Mouse (Mus musculus) E14TG2a.4 (cell line): ENCODE data around the gene Pdxk.
"Not testable (repeated sequence)": the region's sequence is repeated elsewhere in the genome, so short reads cannot be mapped to it uniquely, and the experiment has no call there.

ENCODE experiments used
- H3K27me3 ChIP-seq: 2 replicates; pipeline ENCODE4 v1.6.1; 2014; ENCODE audit warnings: low read length, control low read depth; ENCODE audit not compliant: insufficient read depth
- H3K36me3 ChIP-seq: 2 replicates; pipeline ENCODE4 v1.6.1; 2014; ENCODE audit warnings: low read length, control low read depth; ENCODE audit not compliant: insufficient read depth
- H3K4me1 ChIP-seq: replicated peaks from 2 replicates; pipeline ENCODE4 v1.6.1; 2014; ENCODE audit warnings: low read depth, low read length, control low read depth
- H3K4me3 ChIP-seq: replicated peaks from 2 replicates; pipeline ENCODE4 v1.5.1; 2014; ENCODE audit warnings: mild to moderate bottlenecking, low read length
- H3K9me3 ChIP-seq: 2 replicates; pipeline ENCODE4 v1.6.1; 2014; ENCODE audit warnings: low read length, control low read depth
- CTCF ChIP-seq: conservative IDR thresholded peaks from 2 replicates; pipeline ENCODE4 v1.5.1; 2014; ENCODE audit warnings: low read length
- NANOG ChIP-seq: IDR thresholded peaks from 2 replicates; pipeline ENCODE4 v1.6.1; 2014; ENCODE audit warnings: borderline replicate concordance, low read length, mixed read lengths
- POU5F1 ChIP-seq: IDR thresholded peaks from 2 replicates; pipeline ENCODE4 v1.6.1; 2014; ENCODE audit warnings: low read length, borderline replicate concordance

The Pdxk gene

GRCm38 (mm10) chr10:78418791-78419190 is 46.0 kb downstream of the Pdxk start:
- TF ChIP-seq POU5F1 (no peak), NANOG (no peak), CTCF (no peak)
- Histone ChIP-seq H3K27me3 (no peaks in the 10 kb centered on the region), H3K9me3 (no peaks in the 10 kb centered on the region), H3K4me3 (no peak overlapping the region), H3K4me1 (peaks cover 25% of the 10 kb centered on the region), H3K36me3 (no peaks in the 10 kb centered on the region)

GRCm38 (mm10) chr10:78417888-78418287 is 46.9 kb downstream of the Pdxk start:
- H3K4me1 ChIP-seq, result peaks cover 26% of the 10 kb centered on the region
- no peak overlapping the region for H3K4me3 ChIP-seq
- TF ChIP-seq CTCF (no peak), NANOG (no peak), POU5F1 (no peak)
- no peaks in the 10 kb centered on the region for H3K9me3 ChIP-seq
- H3K27me3 ChIP-seq, result no peaks in the 10 kb centered on the region
- H3K36me3 ChIP-seq, result no peaks in the 10 kb centered on the region

GRCm38 (mm10) chr10:78414936-78415335 is 49.8 kb downstream of the Pdxk start:
- Histone ChIP-seq H3K4me1 (peaks cover 41% of the 10 kb centered on the region), H3K36me3 (peaks cover 16% of the 10 kb centered on the region)
- not testable (repeated sequence) for H3K9me3 ChIP-seq, H3K27me3 ChIP-seq, H3K4me3 ChIP-seq

DNA sequence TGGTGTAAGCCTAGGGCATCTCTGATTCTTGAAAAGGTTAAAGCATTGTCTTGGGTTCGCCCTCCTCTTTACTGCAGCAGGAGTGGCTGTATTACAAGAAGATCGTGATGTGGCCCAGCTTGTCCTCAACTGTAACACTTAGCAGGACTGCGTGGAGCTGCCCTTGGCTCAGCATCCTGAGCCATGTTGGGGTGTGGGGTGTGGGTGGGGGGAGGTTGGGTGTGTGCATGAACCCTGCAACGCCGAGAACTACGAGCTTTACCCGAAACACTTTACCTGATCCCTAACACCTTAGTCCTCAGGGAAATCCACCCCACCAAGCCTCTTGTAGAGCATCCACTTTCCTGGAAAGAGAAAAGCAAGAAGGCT is 51.6 kb downstream of the Pdxk start:
- Histone ChIP-seq H3K9me3 (no peaks in the 10 kb centered on the region), H3K36me3 (peaks cover 34% of the 10 kb centered on the region), H3K4me1 (peaks cover 51% of the 10 kb centered on the region), H3K27me3 (no peaks in the 10 kb centered on the region), H3K4me3 (peak overlapping the region; percentile 97)
- TF ChIP-seq CTCF, result no peak
- TF ChIP-seq POU5F1, result no peak
- TF ChIP-seq NANOG, result no peak

GRCm38 (mm10) chr10:78412319-78413151 is 52.2 kb downstream of the Pdxk start, which contains the start of gene Rrp1:
Rrp1 (minus strand) TSS chr10:78413043.
- TF ChIP-seq POU5F1 (no peak), CTCF (peak; percentile 100), NANOG (no peak)
- no peaks in the 10 kb centered on the region for H3K27me3 ChIP-seq
- peaks cover 40% of the 10 kb centered on the region for H3K36me3 ChIP-seq
- no peaks in the 10 kb centered on the region for H3K9me3 ChIP-seq
- peaks cover 48% of the 10 kb centered on the region for H3K4me1 ChIP-seq
- H3K4me3 ChIP-seq, result peak within 1 kb of the TSS; percentile 97

DNA sequence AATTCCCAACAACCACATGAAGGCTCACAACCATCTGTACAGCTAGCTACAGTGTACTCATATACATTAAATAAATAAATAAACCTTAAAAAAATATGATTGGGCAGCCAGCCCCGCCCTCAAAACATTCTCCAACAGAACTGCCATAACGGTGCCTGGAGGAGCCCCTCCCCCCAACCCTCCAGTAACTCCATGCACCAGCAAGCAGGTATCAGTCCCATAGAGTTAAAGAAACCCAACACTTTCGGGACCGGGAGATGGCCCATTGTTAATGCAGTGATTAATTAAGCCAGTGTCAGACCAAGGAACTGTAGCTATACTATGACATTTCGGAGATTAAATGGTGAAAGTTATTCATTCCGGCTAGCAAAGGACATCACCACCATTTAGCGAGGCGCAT is 52.9 kb downstream of the Pdxk start:
- Histone ChIP-seq H3K9me3 (no peaks in the 10 kb centered on the region), H3K4me3 (peak overlapping the region; percentile 97), H3K27me3 (no peaks in the 10 kb centered on the region), H3K36me3 (peaks cover 47% of the 10 kb centered on the region), H3K4me1 (peaks cover 48% of the 10 kb centered on the region)
- no peak for TF ChIP-seq POU5F1
- TF ChIP-seq CTCF, result no peak
- no peak for TF ChIP-seq NANOG

- TF ChIP-seq NANOG (no peak), CTCF (no peak), POU5F1 (no peak)
- H3K4me3 ChIP-seq, result no peak overlapping the region
- H3K36me3 ChIP-seq, result peaks cover 71% of the 10 kb centered on the region
- no peaks in the 10 kb centered on the region for H3K9me3 ChIP-seq
- H3K4me1 ChIP-seq, result peaks cover 50% of the 10 kb centered on the region
- no peaks in the 10 kb centered on the region for H3K27me3 ChIP-seq
Measured at GRCm38 (mm10) chr10:78409035-78409788, 55.6 kb downstream of the Pdxk start.

GRCm38 (mm10) chr10:78407132-78407531 is 57.6 kb downstream of the Pdxk start:
- H3K4me3 ChIP-seq, result no peak overlapping the region
- peaks cover 44% of the 10 kb centered on the region for H3K4me1 ChIP-seq
- H3K9me3 ChIP-seq, result no peaks in the 10 kb centered on the region
- H3K36me3 ChIP-seq, result peaks cover 92% of the 10 kb centered on the region
- no peaks in the 10 kb centered on the region for H3K27me3 ChIP-seq
- TF ChIP-seq POU5F1 (no peak), NANOG (no peak), CTCF (no peak)
